Comparison of ENCODE assay signal across 17 mouse cellular contexts in the genomic region with DNA sequence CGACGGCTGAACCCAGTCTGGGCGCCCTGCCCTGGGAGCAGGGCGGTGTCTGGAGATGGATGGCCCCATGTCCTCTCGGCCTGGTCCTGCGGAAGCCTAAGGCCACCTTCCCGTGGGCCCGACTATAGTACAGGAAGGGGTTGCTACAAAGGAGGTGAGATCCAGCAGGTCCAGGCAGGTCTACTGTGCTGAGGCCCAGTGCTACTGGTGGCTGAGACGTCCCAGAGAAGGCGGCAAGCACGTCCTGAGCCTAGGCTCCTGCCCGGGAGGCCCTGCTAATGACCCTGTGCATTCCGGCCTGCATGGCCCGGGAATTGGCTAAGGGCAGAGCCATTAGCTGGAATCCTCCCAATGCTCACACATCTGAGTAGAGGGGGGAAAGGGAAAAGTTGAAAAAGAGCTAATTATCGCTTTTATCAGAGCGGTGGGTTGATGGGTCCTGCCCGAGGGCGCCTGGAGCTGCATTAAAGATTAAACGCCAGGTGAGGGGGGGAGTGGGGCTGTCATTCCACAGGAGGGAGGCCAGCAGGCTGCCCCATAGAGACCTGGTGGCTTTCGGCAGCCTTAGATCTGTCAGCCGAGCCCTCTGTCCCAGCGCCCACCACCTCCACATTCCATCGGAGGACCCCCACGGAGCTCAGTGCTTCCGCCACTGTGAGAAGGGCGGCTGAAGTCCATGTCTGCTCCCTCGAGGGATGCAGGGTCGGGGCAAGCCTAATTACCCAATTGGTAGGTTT. TPM values are rescaled to one million over a fixed set of nuclear protein-coding genes. Genes with fewer than 3 reads are reported as not detected.
DNase-seq lines count a peak whose midpoint lies in the region; ATAC-seq lines count a peak whose summit lies in the region.
"Had no signal": no experiment of that assay in that cellular context is flagged by ENCODE, and none has a peak within 500 bp of the region (broad histone marks: within the 10 kb centered on the region; RNA-seq: fewer than 3 reads in every experiment).

No protein-coding gene starts in this region.

- H3K9ac ChIP-seq in hindbrain, embryonic 11.5 days (ENCODE audit: low read depth, low read length), result no peak overlapping the region
- H3K9ac ChIP-seq in kidney, embryonic 16.5 days (replicated peaks; ENCODE audit: low read length), result 0 out of 2 replicates have a peak overlapping the region, but pooled peaks have one; percentile 22
- H3K9ac ChIP-seq in midbrain, embryonic 14.5 days (replicated peaks; ENCODE audit: low read length), result no peak overlapping the region
- H3K9ac ChIP-seq: forebrain, embryonic 13.5 days; limb, embryonic 12.5 days; liver, embryonic 12.5 days; midbrain, embryonic 12.5 days; neural tube, embryonic 12.5 days had no signal

- H3K36me3 ChIP-seq in hindbrain, embryonic 10.5 days, result no peaks in the 10 kb centered on the region
- H3K36me3 ChIP-seq in hindbrain, embryonic 11.5 days (ENCODE audit: control insufficient read depth, insufficient read depth, low read length), result no peaks in the 10 kb centered on the region
- H3K36me3 ChIP-seq in kidney, embryonic 16.5 days (ENCODE audit: insufficient read depth, low read length), result no peaks in the 10 kb centered on the region
- H3K36me3 ChIP-seq in limb, embryonic 10.5 days, result no peaks in the 10 kb centered on the region
- no peaks in the 10 kb centered on the region for H3K36me3 ChIP-seq in midbrain, embryonic 14.5 days (ENCODE audit: control insufficient read depth, insufficient read depth, low read length)
- H3K36me3 ChIP-seq: limb, embryonic 12.5 days; liver, embryonic 12.5 days; midbrain, embryonic 12.5 days; neural tube, embryonic 12.5 days had no signal

- peaks cover 11% of the 10 kb centered on the region for H3K4me1 ChIP-seq in hindbrain, embryonic 10.5 days (replicated peaks)
- H3K4me1 ChIP-seq in hindbrain, embryonic 11.5 days (replicated peaks; ENCODE audit: control insufficient read depth, insufficient read depth, low read length), result no peaks in the 10 kb centered on the region
- peaks cover 20% of the 10 kb centered on the region for H3K4me1 ChIP-seq in kidney, embryonic 16.5 days (ENCODE audit: insufficient read depth, low read length)
- H3K4me1 ChIP-seq in limb, embryonic 10.5 days, result peaks cover 15% of the 10 kb centered on the region
- H3K4me1 ChIP-seq in midbrain, embryonic 14.5 days (ENCODE audit: control insufficient read depth, insufficient read depth, low read length), result no peaks in the 10 kb centered on the region
- H3K4me1 ChIP-seq: forebrain, embryonic 13.5 days; neural tube, embryonic 12.5 days had no signal

- WGBS in hindbrain, embryonic 10.5 days, result 59% methylated on average over 28 of the region's 28 CpGs
- 59% methylated on average over 28 of the region's 28 CpGs for WGBS in hindbrain, embryonic 11.5 days
- 32% methylated on average over 28 of the region's 28 CpGs for WGBS in kidney, embryonic 16.5 days
- WGBS in limb, embryonic 10.5 days, result 41% methylated on average over 28 of the region's 28 CpGs
- 68% methylated on average over 28 of the region's 28 CpGs for WGBS in midbrain, embryonic 14.5 days

- peak overlapping the region; percentile 12; the same call in 1 of the 2 replicates for H3K27ac ChIP-seq in hindbrain, embryonic 10.5 days
- no peak overlapping the region for H3K27ac ChIP-seq in hindbrain, embryonic 11.5 days (ENCODE audit: low read depth, low read length)
- H3K27ac ChIP-seq in kidney, embryonic 16.5 days (ENCODE audit: low read length), result peak overlapping the region; percentile 37; the same call in 1 of the 2 replicates
- peak overlapping the region; percentile 56; the same call in 1 of the 2 replicates for H3K27ac ChIP-seq in limb, embryonic 10.5 days
- H3K27ac ChIP-seq in midbrain, embryonic 14.5 days (replicated peaks; ENCODE audit: low read depth, low read length), result no peak overlapping the region
- H3K27ac ChIP-seq: forebrain, embryonic 13.5 days; limb, embryonic 12.5 days; liver, embryonic 12.5 days; midbrain, embryonic 12.5 days; neural tube, embryonic 12.5 days had no signal

- no peak overlapping the region for H3K4me3 ChIP-seq in hindbrain, embryonic 10.5 days
- H3K4me3 ChIP-seq in hindbrain, embryonic 11.5 days (ENCODE audit: low read depth, low read length), result no peak overlapping the region
- no peak overlapping the region for H3K4me3 ChIP-seq in kidney, embryonic 16.5 days (ENCODE audit: low read length)
- no peak overlapping the region for H3K4me3 ChIP-seq in limb, embryonic 10.5 days
- H3K4me3 ChIP-seq in midbrain, embryonic 14.5 days (replicated peaks; ENCODE audit: low read depth, low read length), result no peak overlapping the region
- H3K4me3 ChIP-seq: forebrain, embryonic 13.5 days; limb, embryonic 12.5 days; liver, embryonic 12.5 days; midbrain, embryonic 12.5 days; neural tube, embryonic 12.5 days had no signal

- ATAC-seq in hindbrain, embryonic 11.5 days (ENCODE audit: low FRiP score), result no peak
- ATAC-seq in kidney, embryonic 16.5 days (ENCODE audit: low FRiP score, low TSS enrichment), result peak; percentile 87
- ATAC-seq in midbrain, embryonic 14.5 days (ENCODE audit: low FRiP score, low TSS enrichment), result no peak
- ATAC-seq: forebrain, embryonic 13.5 days; liver, embryonic 12.5 days had no signal

- H3K9me3 ChIP-seq in hindbrain, embryonic 10.5 days, result no peaks in the 10 kb centered on the region
- no peaks in the 10 kb centered on the region for H3K9me3 ChIP-seq in hindbrain, embryonic 11.5 days (ENCODE audit: control insufficient read depth, low read length)
- H3K9me3 ChIP-seq in kidney, embryonic 16.5 days (ENCODE audit: low read length), result no peaks in the 10 kb centered on the region
- H3K9me3 ChIP-seq in limb, embryonic 10.5 days (replicated peaks), result no peaks in the 10 kb centered on the region
- no peaks in the 10 kb centered on the region for H3K9me3 ChIP-seq in midbrain, embryonic 14.5 days (ENCODE audit: control insufficient read depth, low read length)
- H3K9me3 ChIP-seq: forebrain, embryonic 13.5 days; liver, embryonic 12.5 days; midbrain, embryonic 12.5 days; neural tube, embryonic 12.5 days had no signal

- H3K4me2 ChIP-seq in hindbrain, embryonic 11.5 days (replicated peaks; ENCODE audit: low read depth, low read length), result no peak overlapping the region
- H3K4me2 ChIP-seq in kidney, embryonic 16.5 days (replicated peaks; ENCODE audit: low read depth, low read length), result no peak overlapping the region
- H3K4me2 ChIP-seq in midbrain, embryonic 14.5 days (ENCODE audit: low read length), result no peak overlapping the region
- H3K4me2 ChIP-seq: forebrain, embryonic 13.5 days; limb, embryonic 12.5 days; liver, embryonic 12.5 days; midbrain, embryonic 12.5 days; neural tube, embryonic 12.5 days had no signal

- peaks cover 22% of the 10 kb centered on the region for H3K27me3 ChIP-seq in hindbrain, embryonic 10.5 days (ENCODE audit: insufficient read depth, poor library complexity, severe bottlenecking)
- H3K27me3 ChIP-seq in hindbrain, embryonic 11.5 days (ENCODE audit: control insufficient read depth, insufficient read depth, low read length), result no peaks in the 10 kb centered on the region
- H3K27me3 ChIP-seq in kidney, embryonic 16.5 days (ENCODE audit: insufficient read depth, low read length), result no peaks in the 10 kb centered on the region
- peaks cover 7% of the 10 kb centered on the region for H3K27me3 ChIP-seq in limb, embryonic 10.5 days (ENCODE audit: low read depth, poor library complexity, severe bottlenecking)
- H3K27me3 ChIP-seq in midbrain, embryonic 14.5 days (ENCODE audit: control insufficient read depth, insufficient read depth, low read length), result no peaks in the 10 kb centered on the region
- H3K27me3 ChIP-seq: forebrain, embryonic 13.5 days; neural tube, embryonic 12.5 days had no signal

- no peak for DNase-seq in hindbrain, embryonic 10.5 days (ENCODE audit: low spot score)
- DNase-seq in hindbrain, embryonic 11.5 days (ENCODE audit: low spot score), result no peak
- DNase-seq in forelimb bud, embryonic 11.5 days (ENCODE audit: low read depth, low spot score), result peak; percentile 46
- peak; percentile 40 for DNase-seq in limb, embryonic 10.5 days (ENCODE audit: low spot score)
- no peak for DNase-seq in thymus, postnatal 0 days (ENCODE audit: low spot score)
- DNase-seq in midbrain, embryonic 14.5 days, result no peak
- DNase-seq in cerebellum, adult 11 months, result no peak
- DNase-seq: cerebellum, adult 8-10 months; gastrocnemius, postnatal 25 days; lung, adult 2 months; thymus, adult 2 months had no signal

RNA-seq across cellular contexts. Expression of a gene that starts 14.3 kb away (rescaled TPM):
- polyA plus RNA-seq in hindbrain, embryonic 10.5 days (2016; fragmentation: Nextera tagmentation; extraction: Ambion mirVana), result 90.0 and 94.5 TPM in 2 replicates
- polyA plus RNA-seq in hindbrain, embryonic 11.5 days (2014; fragmentation: Nextera tagmentation; extraction: Ambion mirVana), result 75.2 and 91.3 TPM in 2 replicates
- polyA plus RNA-seq in kidney, embryonic 16.5 days (2015; fragmentation: Nextera tagmentation; extraction: Ambion mirVana), result 91.1 and 92.2 TPM in 2 replicates
- 94.5 and 108 TPM in 2 replicates for polyA plus RNA-seq in limb, embryonic 10.5 days (2016; fragmentation: Nextera tagmentation; extraction: Ambion mirVana)
- 87.5 and 91.5 TPM in 2 replicates for polyA plus RNA-seq in thymus, postnatal 0 days (2015; fragmentation: Nextera tagmentation; extraction: Ambion mirVana)
- 62.1 and 96.4 TPM in 2 replicates for polyA plus RNA-seq in midbrain, embryonic 14.5 days (2014; fragmentation: Nextera tagmentation; extraction: Ambion mirVana)

RNA-seq across cellular contexts. Expression of a gene that starts 37.6 kb away (rescaled TPM):
- 0.60 and 1.0 TPM in 2 replicates for polyA plus RNA-seq in hindbrain, embryonic 10.5 days (2016; fragmentation: Nextera tagmentation; extraction: Ambion mirVana)
- polyA plus RNA-seq in hindbrain, embryonic 11.5 days (2014; fragmentation: Nextera tagmentation; extraction: Ambion mirVana), result 0.36 and 0.39 TPM in 2 replicates
- polyA plus RNA-seq in kidney, embryonic 16.5 days (2015; fragmentation: Nextera tagmentation; extraction: Ambion mirVana), result 8.9 and 10.0 TPM in 2 replicates
- polyA plus RNA-seq in limb, embryonic 10.5 days (2016; fragmentation: Nextera tagmentation; extraction: Ambion mirVana), result 1.1 and 1.2 TPM in 2 replicates
- 0.03 TPM in 1 of 2 replicates, not detected in the other for polyA plus RNA-seq in thymus, postnatal 0 days (2015; fragmentation: Nextera tagmentation; extraction: Ambion mirVana)
- 0.33 and 0.78 TPM in 2 replicates for polyA plus RNA-seq in midbrain, embryonic 14.5 days (2014; fragmentation: Nextera tagmentation; extraction: Ambion mirVana)
- polyA plus RNA-seq: liver, embryonic 12.5 days had no signal

Comparison
In these comparisons a context has a peak if more than half of its experiments do, and no peak if none do; other contexts are left out.
1. H3K27ac ChIP-seq: peak in hindbrain, embryonic 10.5 days (single experiment), kidney, embryonic 16.5 days (single experiment) and limb, embryonic 10.5 days (single experiment); none in hindbrain, embryonic 11.5 days (single experiment) and midbrain, embryonic 14.5 days (single experiment).
2. DNase-seq: peak in forelimb bud, embryonic 11.5 days (single experiment) and limb, embryonic 10.5 days (single experiment); none in hindbrain, embryonic 10.5 days (single experiment), hindbrain, embryonic 11.5 days (single experiment), thymus, postnatal 0 days (single experiment), midbrain, embryonic 14.5 days (single experiment) and cerebellum, adult 11 months (single experiment).